Mouse (Mus musculus): ENCODE measurements around the gene Tgm7.

DNA sequence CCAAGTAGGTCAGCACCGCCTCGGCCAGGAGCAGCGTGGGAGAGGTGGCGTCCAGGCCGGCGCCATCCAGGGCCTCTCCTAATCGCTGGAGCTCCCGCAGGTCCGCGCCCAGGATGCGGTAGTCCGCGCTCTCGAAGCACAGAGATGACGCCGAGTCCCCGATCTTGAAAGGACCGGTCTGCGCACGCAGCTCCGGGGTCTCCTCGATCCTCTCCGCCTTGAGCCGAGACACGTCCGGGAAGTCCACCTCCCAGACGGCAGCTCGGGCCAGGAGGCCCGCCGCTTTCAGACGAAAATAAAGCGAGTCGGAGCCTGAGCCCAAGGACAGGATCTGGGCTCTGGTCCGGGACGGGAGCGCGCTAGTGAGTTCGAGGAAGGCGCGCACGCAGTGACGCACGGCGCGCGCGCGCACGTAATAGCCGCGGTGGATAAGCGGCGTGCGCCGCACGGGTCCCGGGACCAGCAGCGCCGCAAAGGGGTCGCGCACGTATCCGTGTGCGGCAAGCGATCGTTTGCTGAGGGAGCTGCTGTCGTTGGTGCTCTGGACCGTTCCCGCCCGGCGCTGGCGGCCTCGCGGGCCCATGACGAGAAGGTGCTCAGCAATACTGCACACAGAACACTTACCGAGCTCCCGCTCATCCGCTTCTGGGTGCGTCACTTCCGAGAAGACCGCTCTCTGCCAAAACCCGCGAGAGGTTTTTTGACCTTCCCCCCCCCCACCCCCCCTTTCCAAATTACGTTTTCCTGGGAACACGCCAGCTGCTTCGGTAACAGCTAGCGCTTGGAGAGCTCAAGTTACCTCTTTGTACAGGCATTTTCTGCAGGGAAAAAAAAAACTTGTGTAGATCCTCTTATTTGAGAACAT is 30.7 kb upstream of the Tgm7 start, which contains the start of the genes Adal and Lcmt2:
- TF ChIP-seq EP300 (optimal IDR thresholded peaks at IDR 0.05): no peak
- no peak; the same call in 1 of the 2 replicates for TF ChIP-seq CTCF (IDR thresholded peaks at IDR 0.05; ENCODE audit: low read depth)
